Mouse (Mus musculus): Measurements from ENCODE around the gene Fam167b. TPM values are rescaled to one million over a fixed set of nuclear protein-coding genes. Genes with fewer than 3 reads are reported as not detected.
"Not testable (repeated sequence)": the region's sequence is repeated elsewhere in the genome, so short reads cannot be mapped to it uniquely, and the experiment has no call there.

Gene Fam167b
- polyA plus RNA-seq, 1 experiment, result not detected

GRCm38 (mm10) chr4:129558321-129558955, 19.9 kb downstream of the Fam167b start:
- H3K4me3 ChIP-seq (ENCODE audit: control insufficient read depth, low read depth, low read length), result no peak overlapping the region
- peaks cover 14% of the 10 kb centered on the region for H3K4me1 ChIP-seq (ENCODE audit: control insufficient read depth, insufficient read depth, low read length)
- no peak for TF ChIP-seq POLR2A (IDR thresholded peaks at IDR 0.05; ENCODE audit: control insufficient read depth, low read depth, low read length)
- TF ChIP-seq CTCF (IDR thresholded peaks at IDR 0.05; ENCODE audit: control insufficient read depth, insufficient read depth, insufficient replicate concordance, low read depth, low read length), result no peak
- no peaks in the 10 kb centered on the region for H3K27me3 ChIP-seq (ENCODE audit: control insufficient read depth, insufficient read depth, low read length)
- no peak overlapping the region for H3K27ac ChIP-seq (ENCODE audit: control insufficient read depth, insufficient read depth, low read depth, low read length)
- H3K36me3 ChIP-seq (ENCODE audit: control insufficient read depth, insufficient read depth, low read length), result no peaks in the 10 kb centered on the region

GRCm38 (mm10) chr4:129557256-129557808, 21.0 kb downstream of the Fam167b start:
- Histone ChIP-seq H3K27ac (ENCODE audit: control insufficient read depth, insufficient read depth, low read depth, low read length) (no peak overlapping the region), H3K4me1 (ENCODE audit: control insufficient read depth, insufficient read depth, low read length) (peaks cover 14% of the 10 kb centered on the region), H3K27me3 (ENCODE audit: control insufficient read depth, insufficient read depth, low read length) (no peaks in the 10 kb centered on the region), H3K4me3 (ENCODE audit: control insufficient read depth, low read depth, low read length) (no peak overlapping the region), H3K36me3 (ENCODE audit: control insufficient read depth, insufficient read depth, low read length) (no peaks in the 10 kb centered on the region)
- TF ChIP-seq CTCF (IDR thresholded peaks at IDR 0.05; ENCODE audit: control insufficient read depth, insufficient read depth, insufficient replicate concordance, low read depth, low read length) (no peak), POLR2A (IDR thresholded peaks at IDR 0.05; ENCODE audit: control insufficient read depth, low read depth, low read length) (no peak)

GRCm38 (mm10) chr4:129556532-129557223, 21.7 kb downstream of the Fam167b start:
- H3K27me3 ChIP-seq (ENCODE audit: control insufficient read depth, insufficient read depth, low read length), result no peaks in the 10 kb centered on the region
- TF ChIP-seq POLR2A (IDR thresholded peaks at IDR 0.05; ENCODE audit: control insufficient read depth, low read depth, low read length) (peak; percentile 50; the same call in 1 of the 2 replicates), CTCF (IDR thresholded peaks at IDR 0.05; ENCODE audit: control insufficient read depth, insufficient read depth, insufficient replicate concordance, low read depth, low read length) (no peak)
- H3K36me3 ChIP-seq (ENCODE audit: control insufficient read depth, insufficient read depth, low read length), result no peaks in the 10 kb centered on the region
- peak overlapping the region; percentile 41 for H3K27ac ChIP-seq (ENCODE audit: control insufficient read depth, insufficient read depth, low read depth, low read length)
- H3K4me1 ChIP-seq (ENCODE audit: control insufficient read depth, insufficient read depth, low read length), result peaks cover 14% of the 10 kb centered on the region
- H3K4me3 ChIP-seq (ENCODE audit: control insufficient read depth, low read depth, low read length), result peak overlapping the region; percentile 73

GRCm38 (mm10) chr4:129555862-129556531, 22.4 kb downstream of the Fam167b start:
- TF ChIP-seq POLR2A (IDR thresholded peaks at IDR 0.05; ENCODE audit: control insufficient read depth, low read depth, low read length) (no peak), CTCF (IDR thresholded peaks at IDR 0.05; ENCODE audit: control insufficient read depth, insufficient read depth, insufficient replicate concordance, low read depth, low read length) (no peak)
- Histone ChIP-seq H3K4me3 (ENCODE audit: control insufficient read depth, low read depth, low read length) (peak overlapping the region; percentile 53), H3K4me1 (ENCODE audit: control insufficient read depth, insufficient read depth, low read length) (peaks cover 14% of the 10 kb centered on the region), H3K27ac (ENCODE audit: control insufficient read depth, insufficient read depth, low read depth, low read length) (peak overlapping the region; percentile 60; the same call in 1 of the 2 replicates), H3K36me3 (ENCODE audit: control insufficient read depth, insufficient read depth, low read length) (no peaks in the 10 kb centered on the region), H3K27me3 (ENCODE audit: control insufficient read depth, insufficient read depth, low read length) (no peaks in the 10 kb centered on the region)

- Histone ChIP-seq H3K4me1 (ENCODE audit: control insufficient read depth, insufficient read depth, low read length) (peaks cover 14% of the 10 kb centered on the region), H3K36me3 (ENCODE audit: control insufficient read depth, insufficient read depth, low read length) (no peaks in the 10 kb centered on the region), H3K27me3 (ENCODE audit: control insufficient read depth, insufficient read depth, low read length) (no peaks in the 10 kb centered on the region), H3K4me3 (ENCODE audit: control insufficient read depth, low read depth, low read length) (peak overlapping the region; percentile 53), H3K27ac (ENCODE audit: control insufficient read depth, insufficient read depth, low read depth, low read length) (no peak overlapping the region)
- TF ChIP-seq CTCF (IDR thresholded peaks at IDR 0.05; ENCODE audit: control insufficient read depth, insufficient read depth, insufficient replicate concordance, low read depth, low read length) (peak; percentile 94; the same call in 1 of the 2 replicates), POLR2A (IDR thresholded peaks at IDR 0.05; ENCODE audit: control insufficient read depth, low read depth, low read length) (no peak)
Observed at GRCm38 (mm10) chr4:129555421-129555861, 22.9 kb downstream of the Fam167b start.

- not testable (repeated sequence) for H3K36me3 ChIP-seq (ENCODE audit: control insufficient read depth, insufficient read depth, low read length); H3K27me3 ChIP-seq (ENCODE audit: control insufficient read depth, insufficient read depth, low read length); H3K4me3 ChIP-seq (ENCODE audit: control insufficient read depth, low read depth, low read length); H3K27ac ChIP-seq (ENCODE audit: control insufficient read depth, insufficient read depth, low read depth, low read length)
- peaks cover 14% of the 10 kb centered on the region for H3K4me1 ChIP-seq (ENCODE audit: control insufficient read depth, insufficient read depth, low read length)
Observed at GRCm38 (mm10) chr4:129554512-129554911, 23.8 kb downstream of the Fam167b start.

- no peaks in the 10 kb centered on the region for H3K36me3 ChIP-seq (ENCODE audit: control insufficient read depth, insufficient read depth, low read length)
- no peaks in the 10 kb centered on the region for H3K27me3 ChIP-seq (ENCODE audit: control insufficient read depth, insufficient read depth, low read length)
- TF ChIP-seq CTCF (IDR thresholded peaks at IDR 0.05; ENCODE audit: control insufficient read depth, insufficient read depth, insufficient replicate concordance, low read depth, low read length) (no peak), POLR2A (IDR thresholded peaks at IDR 0.05; ENCODE audit: control insufficient read depth, low read depth, low read length) (no peak)
Observed at GRCm38 (mm10) chr4:129550295-129550694, 28.1 kb downstream of the Fam167b start.

More at GRCm38 (mm10) chr4:129550295-129550694, 28.1 kb downstream of the Fam167b start:
- Histone ChIP-seq H3K27ac (ENCODE audit: control insufficient read depth, insufficient read depth, low read depth, low read length) (no peak overlapping the region), H3K4me3 (ENCODE audit: control insufficient read depth, low read depth, low read length) (no peak overlapping the region), H3K4me1 (ENCODE audit: control insufficient read depth, insufficient read depth, low read length) (peaks cover under 1% of the 10 kb centered on the region; the same call in 1 of the 2 replicates)

Measured in testis, adult 2 months (tissue).